Mouse (Mus musculus) spleen, postnatal 14 days (tissue): ENCODE measurements around the gene Btbd11.
A peak's percentile ranks its signal among the peaks of the same experiment; 100 is the strongest.

Source experiments
- DNase-seq, 2 experiments: peaks; one replicate each; pipeline ENCODE4 v3.0.0; 2021 to 2022; ENCODE audit warnings: low spot score in 2 of 2

The Btbd11 gene

GRCm38 (mm10) chr10:85591296-85591695, 204.7 kb downstream of the Btbd11 start:
- no peak for DNase-seq

- no peak for DNase-seq
These were observed 205.4 kb downstream of the Btbd11 start for GRCm38 (mm10) chr10:85591986-85592385.

- no peak for DNase-seq
These were observed 209.7 kb downstream of the Btbd11 start for GRCm38 (mm10) chr10:85596301-85596700.

GRCm38 (mm10) chr10:85598093-85598599, 211.5 kb downstream of the Btbd11 start:
- no peak for DNase-seq

DNA sequence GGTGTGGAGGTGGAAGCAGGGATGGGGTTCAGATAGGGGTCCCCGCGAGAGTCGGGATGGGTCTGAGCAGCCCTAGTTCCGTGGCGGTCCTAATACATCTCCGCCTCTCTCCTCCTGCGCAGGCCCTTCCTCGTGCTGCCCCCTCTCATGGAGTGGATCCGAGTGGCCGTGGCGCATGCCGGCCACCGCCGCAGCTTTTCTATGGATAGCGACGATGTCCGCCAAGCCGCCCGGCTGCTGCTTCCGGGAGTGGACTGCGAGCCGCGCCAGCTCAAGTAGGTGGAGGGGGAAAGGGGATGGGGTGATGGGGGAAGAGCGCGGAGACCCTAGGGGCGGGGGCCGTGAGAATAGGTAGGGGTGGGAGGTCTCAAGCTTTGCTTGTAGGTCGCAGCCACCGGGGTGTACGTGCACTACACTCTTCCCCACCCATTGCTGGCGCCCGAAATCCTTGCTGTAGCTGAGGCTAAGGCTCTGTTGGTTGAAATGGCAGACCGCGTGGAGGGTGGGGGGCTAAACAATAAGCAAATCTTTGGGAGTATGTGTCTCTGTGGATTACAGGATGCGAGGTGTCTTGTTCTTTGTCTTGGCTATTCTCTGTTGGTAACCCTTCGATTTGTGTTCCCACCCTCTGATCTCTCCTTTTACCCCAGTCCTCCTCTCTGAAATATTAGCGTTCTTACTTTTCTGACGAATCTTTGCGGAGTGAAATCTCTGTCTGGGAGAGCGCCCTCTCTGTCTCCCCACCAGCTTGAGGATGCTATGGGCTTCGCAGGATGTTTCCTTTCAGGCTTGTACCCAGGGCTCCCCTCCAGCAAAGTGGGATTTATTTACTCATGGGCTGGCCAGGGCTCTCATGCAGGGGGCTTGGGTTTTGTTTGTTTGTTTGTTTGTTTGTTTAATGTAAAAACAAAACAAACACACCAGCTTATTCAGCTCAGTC, 212.3 kb downstream of the Btbd11 start:
- no peak for DNase-seq

DNA sequence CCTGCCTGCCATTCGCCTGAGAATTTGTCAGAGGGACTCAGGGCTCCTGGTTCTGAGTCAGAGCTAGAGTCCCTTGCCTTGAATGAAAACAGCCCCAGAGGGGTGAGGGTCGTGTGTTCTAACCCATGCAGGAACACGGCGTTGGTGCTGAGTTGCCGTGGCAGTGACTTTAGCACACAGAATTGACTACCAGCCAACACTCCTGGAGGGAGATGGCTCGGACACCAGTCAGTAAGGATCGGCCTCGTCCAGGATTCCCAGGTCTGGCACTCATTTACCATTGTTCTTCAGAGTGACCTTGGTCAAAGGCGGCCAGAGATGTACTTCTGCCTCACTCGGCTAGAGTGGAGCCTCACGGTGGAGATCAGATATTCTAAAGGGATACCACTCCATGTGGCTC, 215.9 kb downstream of the Btbd11 start:
- DNase-seq: no peak

GRCm38 (mm10) chr10:85604556-85604955, 217.9 kb downstream of the Btbd11 start:
- no peak for DNase-seq

DNA sequence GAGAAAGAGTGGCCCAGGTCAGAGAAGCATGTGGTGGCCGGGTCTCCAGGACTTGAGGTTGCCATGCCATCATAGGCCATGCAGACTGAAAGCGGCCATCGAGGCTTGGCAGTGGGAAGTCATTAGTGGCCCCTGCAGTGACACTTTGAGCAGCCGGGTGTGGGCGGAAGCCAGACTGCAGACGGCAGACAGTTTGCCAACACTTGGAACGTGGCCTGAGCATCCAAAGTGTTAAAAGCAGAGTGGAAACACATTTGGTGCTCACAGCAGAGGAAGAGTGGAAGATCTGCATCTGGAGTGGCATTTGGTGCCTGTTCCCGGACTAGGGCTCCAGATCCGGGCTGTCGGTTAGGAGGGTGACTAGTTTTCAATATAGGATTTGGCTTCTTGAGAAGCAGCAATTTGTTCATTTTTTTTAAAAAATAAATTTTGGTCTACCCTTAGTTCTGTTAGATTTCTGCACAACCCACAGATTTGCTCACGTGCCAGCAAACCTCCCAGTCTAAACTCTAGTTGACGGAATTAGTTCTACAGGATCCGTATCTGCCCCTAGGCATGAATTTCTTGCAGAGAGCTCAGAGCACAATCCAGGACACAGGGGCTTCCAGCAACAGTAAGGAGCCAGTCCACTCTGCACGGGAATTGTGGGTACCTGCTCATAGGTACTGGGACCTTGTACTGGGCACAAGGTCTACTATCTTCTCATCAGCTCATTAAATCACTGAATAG, 222.1 kb downstream of the Btbd11 start:
- DNase-seq: no peak

DNA sequence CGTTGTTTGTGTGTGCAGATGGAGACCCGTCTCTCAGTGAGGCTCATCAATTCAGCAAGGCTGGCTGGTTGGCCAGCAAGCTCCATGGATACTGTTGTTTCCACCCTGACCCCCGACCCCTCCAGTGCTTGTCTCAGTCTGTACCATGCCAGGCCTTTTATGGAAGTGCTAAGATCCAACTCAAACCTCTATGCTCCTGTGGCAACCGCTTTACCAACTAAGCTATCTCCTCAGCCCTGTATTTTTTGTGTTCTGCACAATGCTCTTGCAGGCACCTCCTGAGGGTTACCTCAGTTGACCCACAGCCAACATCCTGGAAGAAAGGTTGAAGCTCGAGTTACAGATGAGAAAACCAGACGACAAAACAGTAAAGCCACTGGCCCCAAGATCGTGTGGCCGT, 230.5 kb downstream of the Btbd11 start:
- no peak for DNase-seq

- DNase-seq: no peak
These were observed 231.1 kb downstream of the Btbd11 start for GRCm38 (mm10) chr10:85617501-85618417.

GRCm38 (mm10) chr10:85621067-85621466, 234.5 kb downstream of the Btbd11 start:
- DNase-seq: no peak

- DNase-seq: peak in 1 of 2 experiments; percentile 3
These were observed 238.0 kb downstream of the Btbd11 start for GRCm38 (mm10) chr10:85624504-85625169.

DNA sequence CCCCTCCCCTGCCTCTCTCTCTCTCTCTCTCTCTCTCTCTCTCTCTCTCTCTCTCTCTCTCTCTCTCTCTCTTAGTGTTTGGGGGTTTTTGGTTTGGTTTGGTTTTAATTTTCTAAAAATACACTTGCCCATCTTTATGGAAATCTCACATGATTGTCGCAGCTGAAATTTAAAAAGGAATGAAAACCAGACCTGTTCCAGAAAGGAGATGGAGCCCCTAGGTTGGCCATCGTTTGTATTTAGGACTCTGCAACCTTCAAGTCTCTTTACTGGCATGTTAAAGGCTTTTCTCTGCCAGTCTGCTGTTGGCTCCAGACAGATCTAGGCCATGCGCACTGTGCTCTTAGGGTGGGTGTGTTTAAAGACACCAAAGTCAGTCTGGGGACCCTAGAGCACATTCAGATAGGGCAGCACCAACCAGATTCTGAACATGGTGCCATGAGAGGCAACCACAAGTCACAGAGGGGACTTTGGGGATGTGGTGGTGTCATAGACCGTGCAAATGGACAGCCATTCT, 238.6 kb downstream of the Btbd11 start:
- no peak for DNase-seq

GRCm38 (mm10) chr10:85632030-85632429, 245.4 kb downstream of the Btbd11 start:
- DNase-seq: no peak

DNA sequence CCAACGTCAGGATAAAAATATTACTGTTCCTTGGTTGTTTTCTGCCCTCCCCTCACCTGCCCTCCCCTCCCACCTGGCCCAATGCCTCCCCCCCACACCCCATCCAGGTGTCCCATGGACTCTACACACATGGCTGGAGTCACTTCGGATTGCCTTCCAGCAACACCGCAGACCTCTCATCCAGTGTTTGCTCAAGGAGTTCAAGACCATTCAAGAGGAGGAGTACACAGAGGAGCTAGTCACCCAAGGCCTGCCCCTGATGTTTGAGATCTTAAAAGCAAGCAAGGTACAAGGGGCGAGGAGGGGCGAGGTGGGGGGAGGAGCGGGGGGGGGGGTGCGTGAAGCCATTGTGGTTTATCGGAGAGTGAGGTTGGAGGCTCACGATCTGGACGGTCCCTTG, 247.0 kb downstream of the Btbd11 start:
- DNase-seq: no peak

DNA sequence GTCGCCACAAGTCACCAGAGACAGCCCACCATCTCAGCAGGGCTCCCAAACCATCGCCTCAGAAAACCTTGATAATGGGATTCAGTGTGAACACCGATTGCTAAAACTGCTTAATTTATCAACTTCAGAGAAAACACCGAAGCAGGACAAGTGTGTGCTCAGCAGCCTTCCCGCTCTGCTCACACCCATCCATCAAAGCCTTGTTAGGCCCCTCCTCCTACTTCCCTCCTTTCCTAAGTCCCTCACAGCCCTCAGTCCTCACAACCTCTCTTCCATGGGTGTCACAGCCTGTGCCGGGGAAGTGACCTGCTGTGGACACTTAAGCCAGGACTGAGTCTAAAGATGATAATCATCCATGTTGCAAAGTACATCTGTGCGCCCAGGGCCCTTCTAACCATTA, 251.0 kb downstream of the Btbd11 start:
- no peak for DNase-seq

DNA sequence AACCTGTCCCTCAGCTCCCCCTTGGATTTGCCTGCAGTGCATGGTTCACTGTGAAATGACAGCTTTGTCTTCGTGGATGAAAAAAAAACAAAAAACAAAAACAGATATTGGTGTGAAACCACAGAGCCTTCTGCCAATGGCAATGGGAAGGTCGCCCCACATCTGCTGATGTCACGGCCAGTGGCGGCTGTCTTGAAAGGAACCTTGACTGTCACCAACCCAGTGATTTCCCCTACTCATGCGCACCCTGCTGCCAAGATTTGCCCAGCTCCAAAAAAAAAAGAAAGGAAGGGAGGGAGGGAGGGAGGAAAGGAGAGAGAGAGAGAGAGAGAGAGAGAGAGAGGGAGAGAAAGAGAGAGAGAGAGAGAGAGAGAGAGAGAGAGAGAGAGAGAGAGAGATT, 251.5 kb downstream of the Btbd11 start:
- no peak for DNase-seq

GRCm38 (mm10) chr10:85639581-85639980, 253.0 kb downstream of the Btbd11 start:
- DNase-seq: no peak

DNA sequence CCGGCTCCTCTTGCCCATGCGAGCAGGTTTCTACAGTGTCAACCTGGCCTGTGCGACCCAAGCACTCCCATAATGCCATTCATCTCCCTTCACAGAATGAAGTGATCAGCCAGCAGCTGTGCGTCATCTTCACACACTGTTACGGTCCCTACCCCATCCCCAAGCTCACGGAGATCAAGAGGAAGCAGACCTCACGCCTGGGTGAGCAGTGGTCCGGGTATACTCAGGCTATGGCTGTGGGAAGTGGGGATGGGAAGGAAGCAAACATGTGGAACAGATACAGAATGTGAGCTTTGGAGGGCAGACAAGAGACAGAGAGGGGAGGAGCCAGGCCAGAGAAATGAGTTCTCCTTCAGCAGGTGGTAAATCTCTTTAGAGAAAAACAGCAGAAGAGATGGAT, 253.8 kb downstream of the Btbd11 start:
- no peak for DNase-seq

DNA sequence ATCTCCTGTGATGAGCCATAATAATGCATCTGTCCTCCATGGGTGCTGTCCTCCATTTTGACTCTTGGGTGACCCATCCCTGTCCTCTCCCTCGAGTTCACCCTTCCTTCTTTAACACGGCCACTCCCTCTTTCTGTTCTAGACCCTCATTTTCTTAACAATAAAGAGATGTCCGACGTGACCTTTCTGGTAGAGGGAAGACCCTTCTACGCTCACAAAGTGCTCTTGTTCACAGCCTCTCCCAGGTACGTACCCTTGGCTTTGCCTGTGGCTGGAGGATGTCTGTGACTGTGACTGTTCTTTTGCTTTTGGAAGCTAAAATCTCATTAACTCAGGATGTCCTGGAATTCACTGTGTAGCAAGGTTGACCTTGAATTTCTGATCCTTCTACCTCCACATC, 258.7 kb downstream of the Btbd11 start:
- DNase-seq: no peak

GRCm38 (mm10) chr10:85651706-85652105, 265.1 kb downstream of the Btbd11 start:
- peak in 1 of 2 experiments; percentile 4 for DNase-seq
